In the genomic region with DNA sequence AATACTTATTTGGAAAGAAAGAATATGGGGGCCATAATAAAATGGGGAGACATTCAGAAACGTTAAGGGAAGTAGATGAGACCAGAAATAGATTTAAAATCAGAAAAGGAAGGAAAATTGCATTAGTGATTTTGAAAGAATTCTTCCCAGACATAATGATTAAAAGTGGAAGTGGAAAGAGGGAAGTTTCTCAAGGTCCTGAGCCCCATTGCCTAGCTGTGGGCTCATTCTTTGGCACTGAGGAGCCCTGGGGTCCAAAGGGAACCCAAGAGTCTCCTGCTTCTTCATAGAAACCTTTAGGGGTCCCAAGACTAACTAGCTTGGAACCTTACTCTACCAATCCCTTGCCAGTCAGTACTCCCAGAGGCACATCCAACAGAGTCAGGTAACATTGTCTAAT, we compare ENCODE assay signal across 14 mouse cellular contexts.
"Had no signal": no experiment of that assay in that cellular context is flagged by ENCODE, and none has a peak within 500 bp of the region (broad histone marks: within the 10 kb centered on the region; RNA-seq: fewer than 3 reads in every experiment).

No protein-coding gene starts in this region.

- H3K4me1 ChIP-seq: intestine, embryonic 15.5 days; limb, embryonic 13.5 days; liver, embryonic 13.5 days; neural tube, embryonic 12.5 days had no signal

- H3K4me3 ChIP-seq: intestine, embryonic 15.5 days; limb, embryonic 13.5 days; liver, embryonic 13.5 days; neural tube, embryonic 12.5 days had no signal

- DNase-seq: kidney, adult 18-20 months; kidney, postnatal 10 days; left cerebral cortex, postnatal 4 days; liver, embryonic 13.5 days; lung, adult 18-20 months; lung, postnatal 4 days; midbrain, embryonic 14.5 days; right cerebral cortex, postnatal 4 days; spleen, adult 18-20 months; thymus, adult 18-20 months; thymus, postnatal 25 days had no signal

- H3K27ac ChIP-seq: intestine, embryonic 15.5 days; limb, embryonic 13.5 days; liver, embryonic 13.5 days; neural tube, embryonic 12.5 days had no signal

- H3K36me3 ChIP-seq: intestine, embryonic 15.5 days; limb, embryonic 13.5 days; liver, embryonic 13.5 days; neural tube, embryonic 12.5 days had no signal
